Mouse (Mus musculus): Measurements from ENCODE around the gene Sptan1. TPM values are rescaled to one million over a fixed set of nuclear protein-coding genes. Genes with fewer than 3 reads are reported as not detected.

Gene Sptan1
- polyA plus RNA-seq (2015; fragmentation: Nextera tagmentation; extraction: Ambion mirVana) = 66.0 and 76.0 TPM in 2 replicates

GRCm38 (mm10) chr2:29965250-29965843 is at the start of gene Sptan1:
Gene Sptan1 (plus strand): TSS chr2:29965560.
- Histone ChIP-seq H3K9ac (ENCODE audit: low read depth, low read length) (peak within 1 kb of the TSS; percentile 97), H3K27ac (ENCODE audit: low read length) (peak within 1 kb of the TSS; percentile 92), H3K4me2 (ENCODE audit: low read depth, low read length) (peak within 1 kb of the TSS; percentile 61), H3K27me3 (replicated peaks; ENCODE audit: control insufficient read depth, insufficient read depth, low read length) (no peaks in the 10 kb centered on the region), H3K4me3 (ENCODE audit: low read length) (peak within 1 kb of the TSS; percentile 95), H3K9me3 (ENCODE audit: control insufficient read depth, low read length) (no peaks in the 10 kb centered on the region), H3K4me1 (ENCODE audit: control insufficient read depth, insufficient read depth, low read length) (peaks cover 29% of the 10 kb centered on the region), H3K36me3 (ENCODE audit: control insufficient read depth, insufficient read depth, low read length) (no peaks in the 10 kb centered on the region)
- WGBS = under 1% methylated on average over 62 of the region's 82 CpGs
- ATAC-seq = peak; percentile 99

- Histone ChIP-seq H3K4me2 (ENCODE audit: low read depth, low read length) (no peak overlapping the region), H3K4me1 (ENCODE audit: control insufficient read depth, insufficient read depth, low read length) (no peaks in the 10 kb centered on the region), H3K36me3 (ENCODE audit: control insufficient read depth, insufficient read depth, low read length) (peaks cover 34% of the 10 kb centered on the region), H3K27me3 (replicated peaks; ENCODE audit: control insufficient read depth, insufficient read depth, low read length) (no peaks in the 10 kb centered on the region), H3K27ac (ENCODE audit: low read length) (no peak overlapping the region), H3K9me3 (ENCODE audit: control insufficient read depth, low read length) (no peaks in the 10 kb centered on the region), H3K9ac (ENCODE audit: low read depth, low read length) (no peak overlapping the region), H3K4me3 (ENCODE audit: low read length) (no peak overlapping the region)
- 90% methylated on average over 11 of the region's 11 CpGs for WGBS
- ATAC-seq = no peak; the same call in 1 of the 2 replicates
These were observed 47.7 kb upstream of the Sptan1 start for GRCm38 (mm10) chr2:29917621-29918020.

- peak; percentile 21; the same call in 1 of the 2 replicates for ATAC-seq
- Histone ChIP-seq H3K9me3 (ENCODE audit: control insufficient read depth, low read length) (no peaks in the 10 kb centered on the region), H3K27me3 (replicated peaks; ENCODE audit: control insufficient read depth, insufficient read depth, low read length) (no peaks in the 10 kb centered on the region), H3K4me3 (ENCODE audit: low read length) (no peak overlapping the region), H3K36me3 (ENCODE audit: control insufficient read depth, insufficient read depth, low read length) (peaks cover 14% of the 10 kb centered on the region), H3K9ac (ENCODE audit: low read depth, low read length) (no peak overlapping the region), H3K27ac (ENCODE audit: low read length) (no peak overlapping the region), H3K4me1 (ENCODE audit: control insufficient read depth, insufficient read depth, low read length) (no peaks in the 10 kb centered on the region), H3K4me2 (ENCODE audit: low read depth, low read length) (no peak overlapping the region)
- 46% methylated on average over 11 of the region's 11 CpGs for WGBS
These were observed 43.3 kb upstream of the Sptan1 start for GRCm38 (mm10) chr2:29922011-29922410.

GRCm38 (mm10) chr2:29926542-29926941 is 38.8 kb upstream of the Sptan1 start:
- Histone ChIP-seq H3K27me3 (replicated peaks; ENCODE audit: control insufficient read depth, insufficient read depth, low read length) (no peaks in the 10 kb centered on the region), H3K36me3 (ENCODE audit: control insufficient read depth, insufficient read depth, low read length) (peaks cover 12% of the 10 kb centered on the region), H3K4me2 (ENCODE audit: low read depth, low read length) (no peak overlapping the region), H3K9ac (ENCODE audit: low read depth, low read length) (no peak overlapping the region), H3K4me1 (ENCODE audit: control insufficient read depth, insufficient read depth, low read length) (no peaks in the 10 kb centered on the region), H3K9me3 (ENCODE audit: control insufficient read depth, low read length) (no peaks in the 10 kb centered on the region), H3K27ac (ENCODE audit: low read length) (no peak overlapping the region), H3K4me3 (ENCODE audit: low read length) (no peak overlapping the region)
- ATAC-seq = no peak
- WGBS = 84% methylated on average over 5 of the region's 5 CpGs

- Histone ChIP-seq H3K36me3 (ENCODE audit: control insufficient read depth, insufficient read depth, low read length) (peaks cover 12% of the 10 kb centered on the region), H3K9me3 (ENCODE audit: control insufficient read depth, low read length) (no peaks in the 10 kb centered on the region), H3K4me3 (ENCODE audit: low read length) (no peak overlapping the region), H3K9ac (ENCODE audit: low read depth, low read length) (no peak overlapping the region), H3K27me3 (replicated peaks; ENCODE audit: control insufficient read depth, insufficient read depth, low read length) (no peaks in the 10 kb centered on the region), H3K27ac (ENCODE audit: low read length) (no peak overlapping the region), H3K4me1 (ENCODE audit: control insufficient read depth, insufficient read depth, low read length) (no peaks in the 10 kb centered on the region), H3K4me2 (ENCODE audit: low read depth, low read length) (no peak overlapping the region)
- WGBS = 88% methylated on average over 10 of the region's 10 CpGs
- no peak for ATAC-seq
These were observed 34.9 kb upstream of the Sptan1 start for GRCm38 (mm10) chr2:29930506-29930905.

GRCm38 (mm10) chr2:29931194-29931593 is 34.2 kb upstream of the Sptan1 start:
- 89% methylated on average over 6 of the region's 6 CpGs for WGBS
- peaks cover 12% of the 10 kb centered on the region for H3K36me3 ChIP-seq (ENCODE audit: control insufficient read depth, insufficient read depth, low read length)
- ATAC-seq = no peak
- no peak overlapping the region for H3K4me3 ChIP-seq (ENCODE audit: low read length)
- H3K27ac ChIP-seq (ENCODE audit: low read length) = no peak overlapping the region
- peaks cover 4% of the 10 kb centered on the region for H3K4me1 ChIP-seq (ENCODE audit: control insufficient read depth, insufficient read depth, low read length)
- H3K27me3 ChIP-seq (replicated peaks; ENCODE audit: control insufficient read depth, insufficient read depth, low read length) = no peaks in the 10 kb centered on the region
- no peak overlapping the region for H3K4me2 ChIP-seq (ENCODE audit: low read depth, low read length)
- no peaks in the 10 kb centered on the region for H3K9me3 ChIP-seq (ENCODE audit: control insufficient read depth, low read length)
- no peak overlapping the region for H3K9ac ChIP-seq (ENCODE audit: low read depth, low read length)

GRCm38 (mm10) chr2:29934906-29935599 is 30.3 kb upstream of the Sptan1 start, which contains the start of gene Gle1:
Gene Gle1 (plus strand): TSS chr2:29935426.
- peak; percentile 98 for ATAC-seq
- WGBS = 3% methylated on average over 44 of the region's 44 CpGs
- Histone ChIP-seq H3K4me1 (ENCODE audit: control insufficient read depth, insufficient read depth, low read length) (peaks cover 5% of the 10 kb centered on the region), H3K4me2 (ENCODE audit: low read depth, low read length) (peak within 1 kb of the TSS; percentile 71), H3K4me3 (ENCODE audit: low read length) (peak within 1 kb of the TSS; percentile 97), H3K36me3 (ENCODE audit: control insufficient read depth, insufficient read depth, low read length) (peaks cover 3% of the 10 kb centered on the region; the same call in 1 of the 2 replicates), H3K9me3 (ENCODE audit: control insufficient read depth, low read length) (no peaks in the 10 kb centered on the region), H3K9ac (ENCODE audit: low read depth, low read length) (peak within 1 kb of the TSS; percentile 80), H3K27ac (ENCODE audit: low read length) (peak within 1 kb of the TSS; percentile 87), H3K27me3 (replicated peaks; ENCODE audit: control insufficient read depth, insufficient read depth, low read length) (no peaks in the 10 kb centered on the region)

- WGBS = 88% methylated on average over 9 of the region's 9 CpGs
- H3K4me3 ChIP-seq (ENCODE audit: low read length) = no peak overlapping the region
- H3K9me3 ChIP-seq (ENCODE audit: control insufficient read depth, low read length) = no peaks in the 10 kb centered on the region
- H3K27me3 ChIP-seq (replicated peaks; ENCODE audit: control insufficient read depth, insufficient read depth, low read length) = no peaks in the 10 kb centered on the region
- H3K36me3 ChIP-seq (ENCODE audit: control insufficient read depth, insufficient read depth, low read length) = 0 out of 2 replicates have a peak, but pooled peaks cover 5% of the 10 kb centered on the region
- H3K27ac ChIP-seq (ENCODE audit: low read length) = no peak overlapping the region
- ATAC-seq = no peak
- no peak overlapping the region for H3K9ac ChIP-seq (ENCODE audit: low read depth, low read length)
- no peak overlapping the region for H3K4me2 ChIP-seq (ENCODE audit: low read depth, low read length)
- H3K4me1 ChIP-seq (ENCODE audit: control insufficient read depth, insufficient read depth, low read length) = peaks cover 5% of the 10 kb centered on the region
These were observed 25.3 kb upstream of the Sptan1 start for GRCm38 (mm10) chr2:29940073-29940472.

- WGBS = 92% methylated on average over 7 of the region's 7 CpGs
- Histone ChIP-seq H3K4me2 (ENCODE audit: low read depth, low read length) (no peak overlapping the region), H3K4me1 (ENCODE audit: control insufficient read depth, insufficient read depth, low read length) (peaks cover 5% of the 10 kb centered on the region), H3K27me3 (replicated peaks; ENCODE audit: control insufficient read depth, insufficient read depth, low read length) (no peaks in the 10 kb centered on the region), H3K9me3 (ENCODE audit: control insufficient read depth, low read length) (no peaks in the 10 kb centered on the region), H3K27ac (ENCODE audit: low read length) (no peak overlapping the region), H3K36me3 (ENCODE audit: control insufficient read depth, insufficient read depth, low read length) (peaks cover 5% of the 10 kb centered on the region; the same call in 1 of the 2 replicates), H3K4me3 (ENCODE audit: low read length) (no peak overlapping the region), H3K9ac (ENCODE audit: low read depth, low read length) (no peak overlapping the region)
- no peak for ATAC-seq
These were observed 24.5 kb upstream of the Sptan1 start for GRCm38 (mm10) chr2:29940826-29941225.
